Mouse (Mus musculus): ENCODE measurements around the gene Tmem147. TPM values are rescaled to one million over a fixed set of nuclear protein-coding genes. Genes with fewer than 3 reads are reported as not detected.

Gene Tmem147
- total RNA-seq, 2 experiments from 2014 or later, result 170 to 181 TPM

DNA sequence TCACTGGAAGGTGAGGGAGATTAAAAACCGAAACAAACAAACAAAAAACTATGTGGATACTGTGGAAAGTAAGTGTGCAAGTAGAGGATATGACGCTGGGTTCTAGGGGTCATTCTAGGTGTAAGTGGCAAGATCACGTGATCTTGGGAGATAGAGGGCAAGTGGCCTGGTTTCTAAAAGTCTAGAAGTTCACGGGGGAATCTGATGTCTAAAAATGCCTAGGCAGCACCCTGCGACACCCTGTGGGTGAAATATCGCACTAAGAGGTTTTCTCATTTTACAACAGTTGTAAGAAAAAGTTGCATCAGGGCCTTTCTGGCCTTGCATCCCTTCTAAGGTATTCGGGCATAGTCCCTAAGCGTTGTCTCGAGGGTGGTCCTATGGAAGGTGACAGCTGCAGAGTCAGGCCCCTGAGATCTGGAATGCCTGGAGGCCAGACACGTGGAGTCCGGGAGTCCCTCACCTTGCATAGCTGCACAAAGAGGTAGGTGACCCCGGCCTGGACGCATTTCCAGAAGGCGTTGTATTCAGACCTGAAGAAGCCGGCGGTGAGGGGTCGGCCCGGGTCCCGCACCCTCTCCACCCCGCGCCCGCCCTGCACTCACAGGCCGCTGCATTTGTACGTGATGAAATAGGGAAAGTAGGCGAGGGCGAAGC lies 473 bp downstream of the Tmem147 start:
- no peak for DNase-seq (ENCODE audit: low spot score in 2 of 2)

DNA sequence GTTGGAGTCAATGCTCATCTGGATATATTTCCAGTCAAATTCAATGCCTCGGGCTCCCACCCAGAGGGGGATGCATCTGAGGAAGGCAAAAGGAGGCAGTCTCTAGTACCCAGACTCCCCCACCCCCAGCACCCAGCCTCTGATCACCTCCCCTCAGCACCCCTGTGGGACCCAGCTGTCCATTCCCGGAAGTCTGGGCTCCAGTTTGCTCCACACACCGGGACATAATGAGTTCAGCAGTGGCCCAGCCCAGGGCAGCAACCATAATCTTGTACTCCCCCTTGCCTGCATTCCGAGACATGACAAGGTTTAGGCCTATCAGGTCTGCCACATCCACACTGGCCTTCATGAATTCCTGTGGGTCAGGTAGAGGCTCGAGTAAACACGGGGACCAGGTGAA lies 1.1 kb downstream of the Tmem147 start:
- no peak for DNase-seq (ENCODE audit: low spot score in 2 of 2)

DNA sequence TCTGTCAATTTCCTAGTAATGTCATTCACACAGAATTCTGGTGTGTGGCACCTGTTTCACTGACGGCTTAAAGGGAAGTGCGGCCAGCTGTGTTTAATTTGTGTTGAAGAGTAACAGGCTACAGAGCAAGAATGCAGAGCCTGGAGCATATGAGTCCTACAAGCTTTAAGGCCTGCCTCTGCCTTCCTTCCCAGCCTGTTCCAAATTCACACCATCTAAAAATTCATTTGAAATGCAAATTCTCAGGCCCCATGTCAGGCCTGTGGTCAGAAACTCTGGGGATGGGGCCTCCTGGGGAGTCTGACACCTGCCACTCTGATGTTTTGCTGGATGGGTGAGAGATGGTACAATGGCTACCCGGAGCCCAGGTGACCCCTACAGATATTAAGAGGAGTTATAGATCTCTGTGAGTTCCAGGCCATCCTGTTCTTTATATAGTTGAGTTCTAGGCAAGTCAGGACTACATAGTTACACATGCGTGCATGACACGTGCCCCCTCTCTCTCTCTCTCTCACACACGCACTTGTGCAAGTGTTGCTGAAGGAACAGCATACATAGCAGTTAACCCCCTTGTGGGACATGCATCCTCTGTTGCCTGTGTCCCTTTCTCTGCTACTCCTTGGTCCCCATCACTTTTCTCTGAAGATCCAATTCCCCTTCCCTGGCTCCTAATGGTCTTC lies 5.9 kb downstream of the Tmem147 start:
- DNase-seq (ENCODE audit: low spot score in 2 of 2), result no peak

DNA sequence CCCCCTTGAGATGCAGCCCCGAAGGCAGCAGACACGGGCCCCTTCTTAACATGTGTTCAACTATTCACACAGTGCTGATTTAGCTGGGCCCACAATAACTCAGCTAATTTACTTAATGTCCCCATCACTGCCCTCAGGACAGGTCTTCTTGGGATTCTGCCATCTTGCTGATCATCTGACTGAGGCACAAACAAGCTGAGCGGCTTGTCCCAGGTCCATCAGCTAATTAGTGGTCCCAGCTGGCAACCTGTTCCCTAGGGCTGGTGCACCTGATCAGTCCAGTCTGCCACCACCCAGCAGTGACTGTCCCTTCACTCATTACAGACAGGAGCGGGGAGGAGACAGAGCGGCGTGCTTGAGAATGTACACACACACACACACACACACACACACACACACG lies 8.1 kb downstream of the Tmem147 start:
- DNase-seq (ENCODE audit: low spot score in 2 of 2), result no peak

DNA sequence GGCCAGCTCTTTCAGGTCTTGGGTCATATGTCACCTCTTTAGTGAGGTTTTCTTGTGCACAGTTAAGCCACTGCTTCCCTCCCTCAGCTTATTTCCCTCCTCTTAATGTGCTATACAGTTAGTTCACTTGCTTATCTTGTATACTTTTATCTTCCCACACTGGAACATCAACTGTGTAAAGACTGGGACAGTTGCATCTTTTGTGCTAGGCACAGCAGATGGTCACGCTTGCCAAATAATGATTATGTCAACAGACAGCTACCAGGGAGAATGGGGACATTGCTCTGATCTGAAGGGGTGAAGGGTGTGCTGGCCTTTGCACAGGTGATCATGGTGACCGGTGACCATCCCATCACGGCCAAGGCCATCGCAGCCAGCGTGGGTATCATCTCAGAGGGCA lies 9.7 kb downstream of the Tmem147 start:
- DNase-seq (ENCODE audit: low spot score in 2 of 2), result no peak

DNA sequence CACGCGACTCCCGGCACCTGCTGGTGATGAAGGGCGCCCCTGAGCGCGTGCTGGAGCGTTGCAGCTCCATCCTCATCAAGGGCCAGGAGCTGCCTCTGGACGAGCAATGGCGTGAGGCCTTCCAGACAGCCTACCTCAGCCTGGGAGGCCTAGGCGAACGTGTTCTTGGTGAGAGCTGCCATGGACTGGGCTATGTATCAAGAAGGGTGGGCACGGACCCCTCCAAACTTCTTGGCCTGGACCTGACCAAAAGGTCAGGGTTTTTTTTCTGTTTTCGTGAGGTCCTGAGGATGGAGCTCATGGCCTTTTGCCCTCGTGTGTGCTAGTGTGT lies 11.7 kb downstream of the Tmem147 start:
- DNase-seq (ENCODE audit: low spot score in 2 of 2), result no peak

DNA sequence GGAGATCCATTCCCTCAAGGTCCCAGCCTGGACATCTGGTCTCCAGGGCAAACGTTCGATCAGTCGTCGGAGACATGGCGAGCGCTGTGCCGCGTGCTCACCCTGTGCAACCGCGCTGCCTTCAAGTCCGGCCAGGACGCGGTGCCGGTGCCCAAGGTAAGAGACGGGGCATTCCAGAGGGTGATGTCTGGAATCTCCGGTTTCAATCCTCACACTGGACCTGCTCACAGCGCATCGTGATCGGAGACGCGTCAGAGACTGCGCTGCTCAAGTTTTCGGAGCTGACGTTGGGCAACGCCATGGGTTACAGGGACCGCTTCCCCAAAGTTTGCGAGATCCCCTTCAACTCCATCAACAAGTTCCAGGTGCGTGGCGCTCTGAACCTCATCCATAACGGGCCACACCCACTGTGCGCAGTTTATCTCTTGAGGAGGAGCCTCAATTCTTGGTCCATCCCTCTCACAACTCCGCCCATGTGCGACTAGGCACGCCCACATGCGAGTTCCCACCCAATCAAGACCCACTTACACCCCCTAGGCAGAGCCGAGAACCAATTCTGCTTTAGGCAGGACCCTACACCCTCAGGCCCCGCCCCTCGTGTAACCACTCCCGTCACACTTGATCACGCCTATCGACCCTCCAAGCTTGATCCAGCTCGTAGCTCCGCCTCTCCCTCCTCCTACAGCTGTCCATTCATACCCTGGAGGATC lies 12.2 kb downstream of the Tmem147 start:
- DNase-seq (ENCODE audit: low spot score in 2 of 2), result peak; percentile 45 to 72

DNA sequence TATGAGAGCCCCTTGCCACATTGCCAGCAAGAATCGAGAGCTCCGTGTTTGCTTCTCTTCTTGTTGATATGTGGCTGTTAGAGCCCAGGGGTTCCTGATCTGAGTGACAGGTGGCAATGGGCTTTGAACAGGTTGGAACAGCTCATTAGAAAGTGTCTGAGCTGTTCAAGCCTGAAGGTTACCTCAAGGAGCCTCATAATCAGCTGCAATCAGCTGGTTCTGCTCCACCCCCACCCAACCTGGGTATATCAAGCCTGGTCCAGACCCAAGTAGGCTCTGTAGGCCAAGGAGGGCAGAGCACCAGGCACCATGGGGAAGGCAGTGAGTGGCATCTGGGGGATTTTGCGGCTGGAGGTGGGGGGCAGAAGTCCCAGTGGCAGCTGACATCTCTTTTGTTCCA lies 17.4 kb downstream of the Tmem147 start, which contains the start of gene Atp4a:
TSS of gene Atp4a (plus strand) at position 268 of the 400 bp plus-strand sequence.
- DNase-seq (ENCODE audit: low spot score in 2 of 2), result no peak

DNA sequence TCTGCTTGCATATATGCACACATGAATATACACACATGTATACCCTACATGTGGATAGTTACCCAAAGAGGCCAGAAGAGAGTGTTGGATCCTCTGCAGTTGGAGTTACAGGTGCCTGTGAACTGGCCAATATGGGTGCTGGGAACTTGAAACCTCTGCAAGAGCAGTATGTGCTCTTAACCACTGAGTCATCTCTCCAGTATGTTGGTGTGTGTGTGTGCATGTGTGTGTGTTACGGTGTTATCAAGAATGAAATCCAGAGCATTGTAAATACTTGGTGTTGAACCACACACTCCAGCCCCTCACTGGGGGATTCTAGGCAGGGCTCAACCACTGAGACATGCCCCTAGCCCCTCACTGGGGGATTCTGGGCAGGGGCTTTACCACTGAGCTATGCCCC lies 21.9 kb downstream of the Tmem147 start:
- DNase-seq (ENCODE audit: low spot score in 2 of 2), result no peak

DNA sequence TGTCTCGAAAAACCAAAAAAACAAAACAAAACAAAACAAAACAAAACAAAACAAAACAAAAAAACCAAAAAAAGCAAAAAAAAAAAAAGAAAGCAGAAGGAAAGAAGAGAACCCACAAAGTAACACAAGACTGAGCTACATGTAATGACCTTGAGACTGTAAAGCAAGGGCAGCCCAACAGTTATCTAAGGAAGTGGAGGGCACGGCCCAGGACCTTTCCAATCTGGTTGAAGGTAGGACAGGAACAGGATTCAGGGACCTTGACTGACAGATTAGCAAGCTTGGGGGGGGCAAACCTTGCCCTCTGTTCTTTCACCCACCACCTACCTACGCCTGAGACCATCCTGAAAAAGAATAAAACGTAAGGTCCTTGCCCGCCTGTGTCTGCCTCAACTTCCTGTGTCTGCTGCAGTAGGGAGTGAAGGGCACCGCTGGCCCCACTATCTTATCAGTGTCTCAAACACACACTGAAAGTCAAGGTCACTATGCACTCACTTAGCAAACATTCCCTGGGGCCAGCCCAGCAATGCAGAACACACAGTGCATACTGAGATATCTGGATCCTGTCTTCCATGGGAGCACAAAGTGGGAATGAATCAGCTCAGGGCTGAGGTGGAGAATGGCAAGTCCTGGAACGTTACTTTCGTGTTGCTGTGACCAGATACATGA lies 23.0 kb downstream of the Tmem147 start:
- no peak for DNase-seq (ENCODE audit: low spot score in 2 of 2)

DNA sequence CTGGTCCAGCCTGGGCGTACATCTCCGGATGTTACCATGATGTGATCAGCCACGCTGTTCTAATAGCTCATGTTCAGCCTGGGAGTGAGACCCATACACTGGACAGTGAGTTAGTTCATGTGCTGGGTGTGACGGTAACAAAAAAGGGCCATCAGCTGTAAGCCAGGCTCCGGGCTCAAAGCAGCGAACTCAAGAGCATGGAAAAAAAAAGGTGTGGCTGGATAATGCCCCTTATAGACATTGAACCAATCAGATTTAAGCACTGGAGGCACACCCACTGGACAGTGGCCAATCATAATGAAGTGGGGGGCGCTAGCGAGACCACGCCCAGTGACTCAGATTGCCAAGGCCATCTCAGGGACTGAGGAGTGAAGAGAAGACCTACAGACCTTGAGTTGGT lies 30.8 kb downstream of the Tmem147 start, which contains the start of gene 2200002J24Rik:
TSS of gene 2200002J24Rik (plus strand) at position 338 of the 400 bp plus-strand sequence.
- DNase-seq (ENCODE audit: low spot score in 2 of 2), result peak; percentile 40 to 62

DNA sequence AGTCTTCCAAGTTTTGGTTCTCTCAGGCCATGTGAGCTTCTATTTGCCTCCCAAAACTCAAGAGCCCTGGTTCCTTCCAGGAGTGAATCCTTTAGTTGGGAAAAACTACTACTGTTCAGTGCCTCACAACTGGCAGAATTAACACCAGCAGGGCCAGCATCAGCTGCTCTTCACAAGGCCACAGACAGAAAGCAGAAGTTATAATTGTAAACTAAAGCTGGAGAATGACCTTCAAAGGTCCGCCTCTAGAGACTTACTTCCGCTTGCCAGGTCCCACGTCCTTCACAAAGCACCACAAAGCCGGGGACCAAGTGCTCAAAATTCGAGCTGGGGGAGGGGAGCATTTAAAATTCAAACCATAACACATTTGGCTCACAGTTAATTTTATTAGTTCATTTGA lies 31.2 kb downstream of the Tmem147 start:
- DNase-seq (ENCODE audit: low spot score in 2 of 2), result no peak

DNA sequence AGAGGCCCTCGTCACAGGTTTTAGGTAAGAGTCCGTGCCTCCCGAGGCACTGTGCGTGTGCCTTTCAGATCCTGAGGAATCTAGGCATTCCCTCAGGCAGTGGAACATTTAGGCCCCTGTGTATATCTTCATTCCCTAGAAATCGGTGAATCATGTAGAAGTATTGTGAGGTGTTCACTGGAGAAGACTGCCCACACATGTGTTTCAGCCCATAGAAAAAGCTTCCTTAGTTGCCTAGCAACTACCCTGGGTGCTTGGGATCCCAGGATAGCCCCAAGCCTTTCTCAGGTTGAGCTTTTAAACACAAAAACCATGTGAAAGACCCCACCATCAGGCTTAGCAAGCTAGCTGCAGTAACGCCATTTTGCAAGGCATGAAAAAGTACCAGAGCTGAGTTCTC lies 41.0 kb downstream of the Tmem147 start:
- DNase-seq (ENCODE audit: low spot score in 2 of 2), result no peak

DNA sequence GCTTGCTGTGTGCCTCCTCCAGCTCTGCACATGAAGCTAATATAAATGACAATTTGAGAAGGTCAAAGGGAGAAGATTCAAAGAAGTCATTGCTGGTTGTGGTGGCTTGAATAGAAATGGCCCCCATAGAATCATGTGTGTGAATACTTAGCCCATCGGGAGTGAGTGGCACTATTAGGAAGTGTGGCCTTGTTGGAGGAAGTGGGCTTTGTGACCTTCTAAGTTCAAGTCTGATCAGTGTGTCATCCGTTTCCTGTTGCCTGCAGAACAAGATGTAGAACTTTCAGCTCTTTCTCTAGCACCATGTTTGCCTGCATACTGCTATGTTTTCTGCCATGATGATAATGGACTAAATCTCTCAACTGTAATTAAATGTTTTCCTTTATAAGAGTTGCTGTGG lies 45.9 kb downstream of the Tmem147 start:
- no peak for DNase-seq (ENCODE audit: low spot score in 2 of 2)

DNA sequence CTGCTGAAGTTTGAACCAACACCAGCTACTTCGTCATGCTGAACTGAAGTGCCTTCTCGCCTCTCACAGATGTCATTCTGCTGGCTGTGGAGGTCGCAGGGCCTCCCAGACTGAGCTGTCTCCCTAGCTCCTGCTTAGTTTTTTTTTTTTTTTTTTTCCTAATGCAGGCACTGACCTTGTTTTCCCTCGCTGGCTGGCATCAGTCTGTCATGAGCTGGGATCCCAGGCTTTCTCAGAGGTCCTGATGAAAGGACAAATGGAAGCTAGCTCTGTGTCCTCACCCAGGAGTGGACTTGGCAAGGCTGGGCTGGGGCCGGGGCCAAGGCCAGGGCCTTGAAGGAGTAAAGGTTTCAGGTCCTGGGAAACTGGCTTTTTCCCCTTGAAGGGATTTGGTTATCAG lies 47.4 kb downstream of the Tmem147 start:
- no peak for DNase-seq (ENCODE audit: low spot score in 2 of 2)

DNA sequence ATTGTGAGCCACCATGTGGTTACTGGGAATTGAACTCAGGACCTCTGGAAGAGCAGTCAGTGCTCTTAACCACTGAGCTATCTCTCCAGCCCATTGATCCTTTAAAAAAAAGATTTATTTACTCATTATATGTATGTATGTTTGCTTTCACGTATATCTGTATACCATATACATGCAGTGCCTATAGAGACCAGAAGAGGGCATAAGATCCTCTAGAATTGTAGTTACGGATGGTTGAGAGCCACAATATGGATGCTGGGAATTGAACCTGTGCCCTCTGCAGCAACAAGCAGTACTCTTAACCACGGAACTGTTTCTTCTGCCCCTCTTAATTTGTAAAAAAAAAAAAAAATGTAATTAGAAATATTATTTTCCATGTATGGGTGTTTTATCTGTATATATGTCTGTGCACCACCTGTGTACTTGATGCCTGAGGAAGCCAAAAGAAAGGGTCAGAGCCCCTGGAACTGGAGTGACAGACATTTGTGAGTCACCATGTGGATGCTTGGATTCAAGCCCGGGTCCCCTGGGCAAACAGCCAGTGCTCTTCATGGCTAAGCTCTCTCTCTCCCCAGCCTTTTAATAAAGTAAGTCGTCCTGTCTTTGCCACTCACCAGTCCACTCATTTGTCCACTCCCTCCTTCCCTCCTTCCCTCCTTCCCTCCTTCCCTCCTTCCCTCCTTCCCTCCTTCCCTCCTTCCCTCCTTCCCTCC lies 50.9 kb downstream of the Tmem147 start:
- DNase-seq (ENCODE audit: low spot score in 2 of 2), result peak; percentile 37 to 39

Other genes starting within 250 kb of the Tmem147 start
- gene Prodh2, start 235.9 kb downstream of the Tmem147 start, total RNA-seq (2021), result 10 to 100 TPM; 11.6 to 24.9 TPM
- 10 to 100 TPM; 19.3 to 22.9 TPM for gene Arhgap33, start 194.5 kb downstream of the Tmem147 start, total RNA-seq (2021)
- gene Hspb6, start 177.4 kb downstream of the Tmem147 start, total RNA-seq (2021), result 10 to 100 TPM; 36.3 to 45.7 TPM
- 10 to 100 TPM; 12.9 to 16.3 TPM for gene Proser3, start 177.2 kb downstream of the Tmem147 start, total RNA-seq (2021)
- 10 to 100 TPM; 67.7 to 78.0 TPM for gene Lin37, start 169.7 kb downstream of the Tmem147 start, total RNA-seq (2021)
- gene U2af1l4, start 166.2 kb downstream of the Tmem147 start, total RNA-seq (2021), result 10 to 100 TPM; 70.4 to 75.2 TPM
- gene Gm49396, start 166.2 kb downstream of the Tmem147 start, total RNA-seq (2021), result 1 to 10 TPM; 7.6 to 8.7 TPM
- 100 to 1,000 TPM; 125 to 131 TPM for gene Psenen, start 165.9 kb downstream of the Tmem147 start, total RNA-seq (2021)
- 1 to 10 TPM; 4.5 to 5.2 TPM for gene Igflr1, start 164.1 kb downstream of the Tmem147 start, total RNA-seq (2021)
- gene Kmt2b, start 140.8 kb downstream of the Tmem147 start, total RNA-seq (2021), result 10 to 100 TPM; 71.4 to 84.4 TPM
- under 1 TPM in 1 of 2 experiments, not detected in 1; 0.65 TPM for gene Zbtb32, start 130.6 kb downstream of the Tmem147 start, total RNA-seq (2021)
- gene Upk1a, start 116.7 kb downstream of the Tmem147 start, total RNA-seq (2021), result 1 to 10 TPM in 1 of 2 experiments, under 1 TPM in 1; 0.93 to 1.2 TPM
- gene Cox6b1, start 103.4 kb downstream of the Tmem147 start, total RNA-seq (2021), result 100 to 1,000 TPM; 750 to 830 TPM
- not detected for gene Etv2, start 93.7 kb downstream of the Tmem147 start, total RNA-seq (2021)
- gene Rbm42, start 79.2 kb downstream of the Tmem147 start, total RNA-seq (2021), result 10 to 100 TPM; 89.2 to 89.5 TPM
- gene Haus5, start 64.5 kb downstream of the Tmem147 start, total RNA-seq (2021), result 10 to 100 TPM; 20.8 to 22.9 TPM
- not detected for gene Pmis2, start 57.9 kb downstream of the Tmem147 start, total RNA-seq (2021)
- 1 to 10 TPM; 3.8 to 5.2 TPM for gene 2200002J24Rik, start 30.6 kb downstream of the Tmem147 start, total RNA-seq (2021)
- 1 to 10 TPM; 2.8 to 3.6 TPM for gene Atp4a, start 17.3 kb downstream of the Tmem147 start, total RNA-seq (2021)
- gene Gapdhs, start 14.1 kb upstream of the Tmem147 start, total RNA-seq (2021), result not detected
- 10 to 100 TPM; 32.1 to 36.8 TPM for gene Sbsn, start 21.9 kb upstream of the Tmem147 start, total RNA-seq (2021)
- gene Dmkn, start 34.2 kb upstream of the Tmem147 start, total RNA-seq (2021), result 1 to 10 TPM; 3.2 to 4.2 TPM
- gene Krtdap, start 58.4 kb upstream of the Tmem147 start, total RNA-seq (2021), result 1 to 10 TPM; 1.9 to 3.1 TPM
- 1 to 10 TPM; 2.7 to 2.9 TPM for gene Ffar2, start 94.2 kb upstream of the Tmem147 start, total RNA-seq (2021)
- gene Ffar3, start 126.6 kb upstream of the Tmem147 start, total RNA-seq (2021), result 1 to 10 TPM in 1 of 2 experiments, under 1 TPM in 1; 0.37 to 1.6 TPM
- under 1 TPM in 1 of 2 experiments, not detected in 1; 0.59 TPM for gene Ffar1, start 132.0 kb upstream of the Tmem147 start, total RNA-seq (2021)
- gene Cd22, start 150.8 kb upstream of the Tmem147 start, total RNA-seq (2021), result under 1 TPM; 0.73 to 0.90 TPM
- gene Mag, start 185.3 kb upstream of the Tmem147 start, total RNA-seq (2021), result 1 to 10 TPM in 1 of 2 experiments, under 1 TPM in 1; 0.45 to 1.4 TPM
- gene Hamp2, start 195.1 kb upstream of the Tmem147 start, total RNA-seq (2021), result 10 to 100 TPM in 1 of 2 experiments, under 1 TPM in 1; 0.84 to 12.5 TPM
- gene Hamp, start 214.5 kb upstream of the Tmem147 start, total RNA-seq (2021), result 10 to 100 TPM in 1 of 2 experiments, 1 to 10 TPM in 1; 2.3 to 36.9 TPM
- 100 to 1,000 TPM; 113 to 125 TPM for gene Usf2, start 227.3 kb upstream of the Tmem147 start, total RNA-seq (2021)
- gene Lsr, start 243.9 kb upstream of the Tmem147 start, total RNA-seq (2021), result 10 to 100 TPM; 15.2 to 17.6 TPM
- gene Fam187b, start 244.2 kb upstream of the Tmem147 start, total RNA-seq (2021), result under 1 TPM; 0.68 to 0.98 TPM